Mouse (Mus musculus) C2C12 (cell line): ENCODE data around the gene Ralgps2.

ENCODE experiments used
- CEBPB ChIP-seq: IDR thresholded peaks from one replicate; pipeline ENCODE4 v1.6.1; 2011; ENCODE audit warnings: low read depth, mild to moderate bottlenecking, control low read depth, moderate library complexity
- CTCF ChIP-seq: IDR thresholded peaks from one replicate; pipeline ENCODE4 v1.5.1; 2011; ENCODE audit not compliant: control insufficient read depth, insufficient read depth, insufficient read length
- MAX ChIP-seq: IDR thresholded peaks from one replicate; pipeline ENCODE4 v1.6.1; 2011; ENCODE audit warnings: mild to moderate bottlenecking, control low read depth
- USF1 ChIP-seq: IDR thresholded peaks from one replicate; pipeline ENCODE4 v1.6.1; 2011; ENCODE audit warnings: low read depth, mild to moderate bottlenecking, control low read depth, moderate library complexity

DNA sequence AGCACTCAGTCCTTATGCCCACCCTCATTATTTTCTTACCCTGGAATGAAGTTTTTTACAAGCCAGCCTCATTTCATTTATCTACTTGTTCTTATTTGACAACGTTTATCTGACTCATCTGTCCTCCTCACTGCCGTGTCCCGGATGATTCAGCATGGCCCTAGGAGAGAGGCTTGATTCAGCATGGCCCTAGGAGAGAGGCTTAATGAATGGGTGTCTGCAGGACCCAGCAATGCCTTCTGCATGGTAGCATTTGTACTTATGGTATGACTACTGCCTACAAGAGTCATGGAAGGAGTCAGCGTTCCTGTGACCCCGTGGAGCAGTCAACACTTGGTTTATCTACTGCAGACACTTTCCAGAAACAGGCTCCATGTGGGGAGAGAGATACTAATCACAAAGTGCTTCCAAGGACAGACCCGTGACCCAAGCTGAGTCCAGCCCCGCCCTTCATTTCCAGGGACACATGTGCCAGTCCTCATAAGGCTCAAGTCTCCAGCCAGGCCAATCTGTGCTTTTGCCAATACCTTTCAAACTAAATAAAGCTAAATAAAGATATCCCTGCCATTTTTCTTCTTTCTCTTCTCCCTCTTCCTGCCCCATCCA, 31.9 kb upstream of the Ralgps2 start:
- TF ChIP-seq MAX = no peak
- TF ChIP-seq CTCF = no peak
- TF ChIP-seq USF1 = no peak
- TF ChIP-seq CEBPB = no peak
